Mouse (Mus musculus): ENCODE data around the gene Fam178b.

The Fam178b gene

DNA sequence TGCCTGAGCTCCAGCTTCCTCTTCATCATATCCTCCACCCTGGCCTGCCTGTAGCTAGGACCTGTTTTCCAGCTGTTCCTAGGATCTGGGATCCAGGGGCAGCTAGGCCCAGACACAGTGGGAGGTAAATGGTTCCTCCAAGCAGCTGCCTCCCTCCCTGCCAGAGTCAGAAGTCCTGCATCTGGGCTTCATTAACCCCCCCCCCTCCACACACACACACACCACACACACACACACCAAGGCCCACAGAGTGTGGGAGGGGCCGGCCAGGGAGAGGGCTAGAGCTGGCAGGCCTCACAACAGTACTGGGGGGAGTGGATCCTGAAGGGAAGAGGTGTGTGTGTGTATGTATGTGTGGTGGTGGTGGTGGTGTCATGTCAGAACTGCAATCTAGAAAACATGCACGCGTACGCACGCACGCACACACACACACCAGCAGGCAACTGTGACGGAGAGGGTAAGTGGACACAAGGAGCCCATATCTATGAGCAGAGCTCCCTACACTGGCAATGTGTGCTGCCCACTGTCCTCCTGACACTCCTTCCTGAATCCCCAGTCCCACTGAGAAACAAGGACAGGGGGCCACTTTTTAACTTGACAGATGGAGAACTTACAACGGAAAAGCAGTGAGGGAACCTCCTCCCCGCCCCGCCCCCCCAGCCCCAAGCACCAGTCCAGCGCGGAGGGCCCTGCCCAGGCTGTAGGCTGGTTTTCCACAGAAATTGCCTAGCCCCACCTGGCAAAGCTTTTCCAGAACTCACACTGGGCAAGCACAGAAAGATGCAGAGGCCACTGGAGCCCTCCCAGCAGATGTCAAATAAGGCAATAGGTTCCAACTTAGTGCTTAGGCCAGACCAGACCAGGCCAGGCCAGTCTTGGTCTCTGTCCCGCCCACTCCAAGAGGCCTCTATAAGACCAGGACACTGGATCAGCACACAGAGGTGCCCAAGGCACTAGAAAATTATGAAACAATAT lies 94.2 kb downstream of the Fam178b start:
- DNase-seq (ENCODE audit: low spot score in 2 of 2): no peak

DNA sequence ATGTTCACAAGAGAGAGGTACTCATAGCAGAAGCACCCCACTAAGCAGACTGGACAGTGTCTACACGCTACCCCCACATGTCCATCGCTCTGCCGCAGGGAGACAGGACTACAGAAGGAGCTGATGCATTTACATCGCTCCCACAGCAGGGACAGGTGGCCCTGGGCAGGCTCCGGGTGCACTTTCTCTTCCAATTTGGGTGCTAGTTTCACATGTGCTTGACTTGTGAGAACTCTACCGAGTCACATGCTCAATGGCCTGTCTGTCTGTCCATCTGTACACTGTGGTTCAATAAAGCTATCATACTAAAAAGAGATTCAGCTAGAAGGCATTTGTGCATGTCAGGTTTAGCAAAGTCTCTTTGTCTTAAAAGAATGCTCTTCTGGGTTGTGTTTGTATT lies 95.1 kb downstream of the Fam178b start:
- DNase-seq (ENCODE audit: low spot score in 2 of 2): no peak

DNA sequence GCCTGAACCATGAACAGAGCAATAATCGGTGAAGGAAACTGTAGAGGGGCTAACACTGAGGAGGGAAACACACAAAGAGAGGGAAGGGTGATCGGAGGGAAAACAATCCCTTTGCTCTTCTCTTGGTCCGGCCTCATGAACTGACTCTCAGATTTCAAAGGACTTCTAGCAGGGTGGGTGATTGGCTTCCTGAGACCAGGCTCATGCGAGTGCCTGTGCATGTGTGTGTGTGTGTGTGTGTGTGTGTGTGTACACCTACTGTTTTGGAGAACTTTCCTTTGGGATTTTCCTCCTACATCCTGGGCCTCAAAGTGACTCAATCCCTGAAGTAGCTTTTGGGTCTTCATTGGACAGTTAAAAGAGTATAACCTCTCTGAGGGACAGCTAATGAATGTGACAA lies 96.7 kb downstream of the Fam178b start:
- DNase-seq (ENCODE audit: low spot score in 2 of 2): no peak

DNA sequence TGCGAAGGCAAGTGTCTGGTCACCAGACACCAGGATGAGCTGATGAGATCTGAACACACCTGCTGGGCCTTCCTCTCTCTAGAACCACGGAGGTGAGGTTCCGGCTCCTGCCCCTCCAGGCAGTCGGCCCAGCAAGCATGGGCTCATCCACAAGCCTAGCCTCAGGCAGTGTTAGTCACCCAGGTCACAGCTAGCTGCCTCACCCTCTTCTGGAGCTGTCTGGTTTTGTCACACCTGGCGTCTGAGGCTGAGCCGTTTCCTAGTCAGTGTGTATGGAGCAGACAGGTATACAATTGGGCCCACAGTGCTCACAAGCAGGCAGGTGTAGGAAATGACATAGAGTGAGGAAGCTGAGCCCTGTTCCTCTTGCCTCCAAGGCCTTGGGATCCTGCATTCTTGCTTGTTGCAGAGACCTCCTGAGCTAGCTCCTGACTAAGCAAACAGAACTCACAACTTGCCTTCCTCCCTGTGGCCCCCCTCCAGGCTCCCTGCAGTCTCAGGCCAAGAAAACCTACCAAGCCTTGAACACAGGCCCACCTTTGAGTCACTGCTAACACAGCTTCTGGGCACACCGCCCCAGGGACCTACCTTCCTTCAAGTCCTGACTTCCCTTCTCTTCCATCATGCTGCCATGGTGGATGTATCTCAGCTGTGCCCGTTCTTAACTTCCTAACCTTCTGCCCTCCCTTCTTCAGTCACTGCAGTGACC lies 99.4 kb downstream of the Fam178b start:
- no peak for DNase-seq (ENCODE audit: low spot score in 2 of 2)

- DNase-seq (ENCODE audit: low spot score in 2 of 2): no peak
Observed at GRCm38 (mm10) chr1:36582211-36582610, 100.8 kb downstream of the Fam178b start.

DNA sequence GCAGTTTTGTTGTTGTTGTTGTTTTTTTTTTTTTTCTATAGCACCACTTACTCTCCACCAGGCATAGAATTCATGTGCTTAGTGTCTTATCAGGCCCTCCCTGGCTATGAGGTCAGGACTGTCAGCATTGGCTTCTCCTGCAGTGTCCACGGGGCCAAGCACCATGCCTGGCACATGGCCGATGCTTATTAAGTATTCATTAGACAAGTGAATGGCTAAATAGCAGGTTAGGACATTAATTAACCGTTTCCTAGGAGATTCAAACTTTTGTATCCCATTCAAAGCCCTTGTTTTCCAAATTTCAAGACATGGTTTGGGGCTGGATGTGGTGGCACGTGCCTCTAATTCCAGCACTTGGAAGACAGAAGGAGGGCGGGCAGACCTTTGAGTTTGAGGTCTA lies 101.7 kb downstream of the Fam178b start:
- DNase-seq (ENCODE audit: low spot score in 2 of 2): no peak

DNA sequence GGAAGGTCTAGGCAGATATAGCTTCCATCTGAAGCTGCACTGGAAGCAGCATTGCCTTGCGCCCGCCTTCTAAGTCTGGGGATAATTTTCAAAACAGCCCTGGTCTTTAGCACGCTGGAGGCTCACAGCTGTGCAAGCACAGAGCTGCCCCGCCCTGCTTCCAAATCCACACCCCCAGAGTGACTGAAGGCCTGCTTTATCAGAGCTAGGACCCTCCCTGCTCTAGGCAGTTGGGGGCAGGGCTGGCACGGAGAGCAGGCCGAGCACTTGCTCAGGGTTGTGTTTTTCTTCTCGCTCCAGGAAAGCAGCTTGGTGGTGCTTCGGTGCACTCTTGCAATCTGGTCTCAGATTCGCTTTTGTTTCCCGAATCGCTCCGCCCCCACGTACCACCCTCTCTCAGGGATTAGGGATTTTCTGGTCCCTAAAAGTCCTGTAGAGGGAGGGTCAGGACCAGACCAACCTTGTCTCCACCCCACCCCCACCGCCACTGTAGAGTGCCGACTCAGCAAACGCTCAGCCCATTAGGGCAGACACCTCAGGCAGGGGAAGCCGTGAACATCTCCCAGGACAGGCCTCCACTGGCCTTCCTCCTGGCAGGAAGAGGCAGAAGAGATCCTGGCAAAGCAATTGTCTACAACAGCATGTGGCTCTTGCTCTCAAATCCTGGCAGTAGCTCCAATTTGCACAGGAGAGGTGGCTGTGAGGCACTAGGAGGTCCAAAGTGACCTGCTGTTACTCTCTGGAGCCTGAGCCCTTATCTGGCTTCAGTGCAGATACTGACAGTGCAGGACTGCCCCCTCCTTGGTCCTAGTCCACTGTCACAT lies 102.4 kb downstream of the Fam178b start:
- DNase-seq (ENCODE audit: low spot score in 2 of 2): peak; percentile 60 to 73

DNA sequence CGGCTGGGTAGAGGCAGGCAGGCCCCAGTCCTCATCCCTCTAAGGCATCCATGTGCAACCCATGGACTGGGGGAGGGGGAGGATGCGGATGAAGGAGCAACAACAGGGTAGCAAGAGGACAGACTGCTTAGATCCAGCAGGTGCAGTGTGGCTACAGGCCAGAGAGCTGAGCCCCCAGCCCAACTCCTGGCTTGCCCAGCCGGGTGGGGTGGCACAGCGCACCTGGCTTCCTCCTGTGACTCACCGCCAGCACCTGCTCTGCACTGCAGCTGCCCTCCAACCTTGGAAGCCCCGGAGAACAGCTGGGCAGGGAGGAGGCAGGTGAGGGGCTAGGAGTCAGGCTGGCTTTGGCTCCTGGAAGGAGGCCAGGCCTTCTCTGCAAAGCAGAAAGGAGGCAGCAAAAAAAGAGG lies 103.0 kb downstream of the Fam178b start:
- DNase-seq (ENCODE audit: low spot score in 2 of 2): no peak

- no peak for DNase-seq (ENCODE audit: low spot score in 2 of 2)
Observed at GRCm38 (mm10) chr1:36576991-36577675, 105.8 kb downstream of the Fam178b start.

GRCm38 (mm10) chr1:36575347-36575746 lies 107.6 kb downstream of the Fam178b start:
- no peak for DNase-seq (ENCODE audit: low spot score in 2 of 2)

DNA sequence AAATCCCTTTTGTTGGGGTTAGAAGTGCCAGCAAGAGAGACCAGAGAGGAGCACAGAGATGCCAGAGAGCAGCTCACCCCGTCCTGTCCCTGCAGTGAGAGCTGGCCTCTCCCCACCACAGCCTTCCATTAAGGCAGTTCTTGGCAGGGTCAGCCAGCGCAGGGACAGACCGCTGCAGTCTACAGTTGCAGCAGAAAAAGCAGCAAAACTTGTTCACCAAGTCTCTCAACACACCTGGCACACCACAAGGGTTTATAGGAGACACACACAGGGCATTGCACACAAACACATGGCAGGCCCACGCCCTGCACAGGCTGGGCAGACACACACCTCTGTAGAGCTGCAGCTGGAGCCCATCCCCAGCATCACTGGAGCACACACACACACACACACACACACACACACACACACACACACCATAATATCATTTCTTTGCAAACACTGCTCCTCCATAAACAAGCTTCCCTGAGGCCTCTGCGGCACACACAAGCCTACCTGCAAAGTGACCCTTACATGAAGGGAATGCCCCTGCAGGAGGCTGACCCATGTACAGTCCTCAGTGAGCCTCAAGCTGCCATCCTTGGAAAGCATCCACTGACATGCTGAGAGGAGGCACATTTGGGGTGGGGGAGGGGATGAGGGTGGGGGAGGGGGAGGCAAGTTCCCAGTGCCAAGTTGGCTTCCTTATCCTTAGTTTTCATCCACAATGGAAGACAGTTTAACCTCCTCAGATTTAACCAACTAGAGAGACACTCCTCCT lies 108.6 kb downstream of the Fam178b start:
- no peak for DNase-seq (ENCODE audit: low spot score in 2 of 2)

DNA sequence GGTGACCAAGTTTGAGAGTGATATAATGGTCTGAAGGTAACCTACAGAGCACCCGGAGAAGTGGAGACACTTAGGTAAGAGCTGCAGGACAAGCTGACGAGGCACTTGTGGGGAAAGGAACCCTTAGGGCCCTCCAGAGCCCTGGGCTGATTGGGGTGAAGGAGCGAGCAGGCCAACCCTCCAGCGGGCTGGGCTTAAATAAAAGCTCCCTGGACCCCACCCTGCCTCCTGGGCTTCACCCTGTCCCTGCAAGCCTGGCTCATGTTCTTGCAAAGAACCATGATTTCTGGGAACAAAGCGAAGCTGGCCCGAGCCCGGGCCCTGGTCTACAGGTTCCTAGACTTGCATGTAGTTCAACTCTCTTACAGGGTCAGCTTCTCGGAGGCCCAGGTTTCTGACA lies 109.5 kb downstream of the Fam178b start:
- peak in 1 of 2 experiments; percentile 73 for DNase-seq (ENCODE audit: low spot score in 2 of 2)

DNA sequence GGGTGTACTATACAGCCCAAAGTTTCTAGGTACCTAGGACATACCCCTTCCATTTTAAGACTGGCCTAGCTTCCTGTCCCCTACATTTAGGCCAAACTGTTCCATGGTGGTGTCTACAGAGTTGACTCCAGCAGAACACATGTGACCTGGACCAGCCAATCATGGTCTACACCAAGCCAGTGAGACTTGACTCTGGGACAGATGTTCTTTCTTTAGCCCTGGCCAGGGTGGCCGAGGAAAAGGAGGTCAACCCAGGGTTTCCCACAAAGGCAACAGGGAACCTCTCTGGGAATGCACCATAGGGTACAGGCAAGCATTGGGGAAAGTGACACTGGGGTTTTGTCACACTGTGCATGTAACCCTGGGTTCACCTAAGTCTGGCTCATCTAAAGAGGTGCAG lies 110.3 kb downstream of the Fam178b start:
- DNase-seq (ENCODE audit: low spot score in 2 of 2): no peak

- no peak for DNase-seq (ENCODE audit: low spot score in 2 of 2)
Observed at GRCm38 (mm10) chr1:36572140-36572700, 110.8 kb downstream of the Fam178b start.

DNA sequence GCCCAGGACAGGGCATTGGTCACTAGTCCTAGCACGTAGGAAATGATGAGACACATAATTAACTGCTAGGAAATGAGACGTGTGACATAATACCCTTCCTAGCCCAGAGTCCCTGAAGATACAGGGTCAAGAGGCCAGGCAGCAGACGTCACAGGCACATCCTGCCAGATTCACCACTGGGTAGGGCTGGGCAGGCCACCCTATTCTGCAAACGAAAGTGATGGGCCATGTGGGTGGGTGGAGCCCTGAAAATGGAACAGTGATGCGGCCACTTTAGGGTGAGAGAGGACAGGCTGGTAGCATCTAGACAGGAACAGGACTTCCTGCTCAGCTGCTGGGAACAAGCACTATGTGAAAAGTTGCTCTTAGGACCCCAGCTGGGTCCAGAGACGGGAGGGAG lies 111.4 kb downstream of the Fam178b start:
- no peak for DNase-seq (ENCODE audit: low spot score in 2 of 2)

- DNase-seq (ENCODE audit: low spot score in 2 of 2): no peak
Observed at GRCm38 (mm10) chr1:36570320-36570719, 112.7 kb downstream of the Fam178b start.

DNA sequence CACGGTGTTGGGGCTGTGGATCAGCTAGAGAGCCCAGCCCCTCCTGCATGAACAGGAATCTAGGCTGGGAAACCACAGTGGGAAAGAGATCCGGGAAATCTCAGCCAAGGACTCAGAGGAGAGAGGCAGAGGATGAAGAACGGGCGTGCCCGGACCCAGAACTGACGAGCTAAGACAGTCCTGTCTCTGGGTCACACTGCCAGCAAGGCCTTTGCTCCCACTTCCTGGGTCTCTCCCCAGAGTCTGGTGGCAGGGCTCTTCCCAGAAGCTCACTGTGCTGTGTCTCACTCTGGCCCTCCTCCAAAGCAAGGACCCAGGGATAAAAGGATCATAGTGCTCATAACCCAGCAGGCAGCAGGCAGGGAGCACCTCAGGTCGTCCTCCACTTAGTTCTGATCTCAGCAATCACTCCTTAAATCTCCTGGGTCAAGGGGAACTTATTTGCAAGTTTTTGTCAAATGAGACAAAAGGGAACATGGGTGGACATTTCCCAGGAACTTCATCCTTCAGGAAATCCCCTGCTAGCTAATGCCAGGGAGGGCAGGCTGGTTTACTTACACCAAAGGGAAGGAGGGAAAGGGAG lies 113.2 kb downstream of the Fam178b start:
- DNase-seq (ENCODE audit: low spot score in 2 of 2): no peak

- DNase-seq (ENCODE audit: low spot score in 2 of 2): no peak
Observed at GRCm38 (mm10) chr1:36568776-36569175, 114.2 kb downstream of the Fam178b start.

GRCm38 (mm10) chr1:36567818-36568603 lies 115.0 kb downstream of the Fam178b start:
- no peak for DNase-seq (ENCODE audit: low spot score in 2 of 2)

Measured in urinary bladder, postnatal 36 days (tissue).